In the genomic region with DNA sequence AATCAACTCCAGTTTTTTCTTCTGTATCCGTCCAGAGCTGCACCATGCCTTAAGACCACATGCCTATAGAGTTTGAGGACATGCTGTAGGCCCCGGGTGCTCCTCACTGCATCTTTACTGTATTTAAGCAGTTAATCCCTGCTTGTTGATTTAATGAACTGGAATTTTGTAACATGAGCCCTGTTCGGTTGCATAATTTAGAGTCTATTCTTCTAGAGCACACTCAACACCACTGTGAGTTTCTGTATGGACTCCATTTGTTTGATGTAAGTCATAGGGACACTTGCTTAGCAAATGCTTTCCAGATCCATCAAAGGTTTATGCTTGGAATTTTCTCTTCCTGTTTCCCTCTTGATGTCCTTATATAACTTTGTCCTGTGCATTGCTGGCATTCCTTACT, we compare ENCODE assay signal across 17 mouse cellular contexts. TPM values are rescaled to one million over a fixed set of nuclear protein-coding genes. Genes with fewer than 3 reads are reported as not detected.
DNase-seq lines count a peak whose midpoint lies in the region; ATAC-seq and TF ChIP-seq lines count a peak whose summit lies in the region.
"Had no signal": no experiment of that assay in that cellular context is flagged by ENCODE, and none has a peak within 500 bp of the region (broad histone marks: within the 10 kb centered on the region; RNA-seq: fewer than 3 reads in every experiment).

No protein-coding gene starts in this region.

- no peak for ATAC-seq in intestine, embryonic 16.5 days
- ATAC-seq in intestine, embryonic 15.5 days = no peak
- no peak for ATAC-seq in lung, embryonic 16.5 days (ENCODE audit: low read depth)
- ATAC-seq in stomach, embryonic 16.5 days (ENCODE audit: insufficient read depth, low FRiP score) = no peak

- H3K4me3 ChIP-seq in intestine, embryonic 16.5 days (ENCODE audit: low read length) = no peak overlapping the region
- H3K4me3 ChIP-seq in intestine, embryonic 15.5 days (replicated peaks) = no peak overlapping the region
- no peak overlapping the region for H3K4me3 ChIP-seq in lung, embryonic 16.5 days (ENCODE audit: low read length)
- H3K4me3 ChIP-seq in lung, adult 2 months (replicated peaks; ENCODE audit: extremely low read depth, low read depth, low read length) = no peak overlapping the region
- no peak overlapping the region for H3K4me3 ChIP-seq in embryonic fibroblast, embryonic 13.5 days (ENCODE audit: insufficient read depth, low read length)
- H3K4me3 ChIP-seq in stomach, embryonic 16.5 days (replicated peaks; ENCODE audit: low read length) = no peak overlapping the region
- H3K4me3 ChIP-seq: heart, embryonic 13.5 days; limb, embryonic 13.5 days; liver, embryonic 15.5 days had no signal

- peaks cover 15% of the 10 kb centered on the region for H3K4me1 ChIP-seq in intestine, embryonic 16.5 days (ENCODE audit: control insufficient read depth, insufficient read depth, low read length)
- H3K4me1 ChIP-seq in intestine, embryonic 15.5 days (replicated peaks) = peaks cover 4% of the 10 kb centered on the region
- peaks cover 25% of the 10 kb centered on the region for H3K4me1 ChIP-seq in lung, embryonic 16.5 days (replicated peaks; ENCODE audit: control insufficient read depth, insufficient read depth, low read length)
- H3K4me1 ChIP-seq in lung, adult 2 months (ENCODE audit: control insufficient read depth, insufficient read depth, low read length) = peaks cover 16% of the 10 kb centered on the region
- peaks cover 10% of the 10 kb centered on the region for H3K4me1 ChIP-seq in embryonic fibroblast, embryonic 13.5 days (ENCODE audit: control insufficient read depth, insufficient read depth, low read length)
- H3K4me1 ChIP-seq in stomach, embryonic 16.5 days (ENCODE audit: control insufficient read depth, insufficient read depth, low read length) = peaks cover 26% of the 10 kb centered on the region

- TF ChIP-seq POLR2A in lung, adult 2 months (IDR thresholded peaks at IDR 0.05; ENCODE audit: borderline replicate concordance, extremely low read depth, low read depth, low read length) = no peak
- TF ChIP-seq POLR2A in embryonic fibroblast, embryonic 13.5 days (IDR thresholded peaks at IDR 0.05; ENCODE audit: low read depth, low read length) = no peak

- no peak for DNase-seq in lung, adult 2 months
- DNase-seq in spleen, adult 18-20 months = no peak
- no peak for DNase-seq in gastrocnemius, postnatal 14 days
- DNase-seq: cerebellum, postnatal 25 days; gastrocnemius, postnatal 36 days; kidney, postnatal 25 days; layer of hippocampus, adult 9-11 months; right cerebral cortex, adult 18-20 months; thymus, postnatal 25 days had no signal

- H3K9ac ChIP-seq in intestine, embryonic 16.5 days (ENCODE audit: low read depth, low read length) = no peak overlapping the region
- no peak overlapping the region for H3K9ac ChIP-seq in intestine, embryonic 15.5 days
- H3K9ac ChIP-seq in lung, embryonic 16.5 days (ENCODE audit: low read length) = no peak overlapping the region
- no peak overlapping the region for H3K9ac ChIP-seq in stomach, embryonic 16.5 days (ENCODE audit: low read length)
- H3K9ac ChIP-seq: heart, embryonic 13.5 days; limb, embryonic 13.5 days; liver, embryonic 15.5 days had no signal

- no peaks in the 10 kb centered on the region for H3K9me3 ChIP-seq in intestine, embryonic 16.5 days (ENCODE audit: control insufficient read depth, low read length)
- H3K9me3 ChIP-seq in intestine, embryonic 15.5 days = no peaks in the 10 kb centered on the region
- no peaks in the 10 kb centered on the region for H3K9me3 ChIP-seq in lung, embryonic 16.5 days (ENCODE audit: control insufficient read depth, low read length)
- no peaks in the 10 kb centered on the region for H3K9me3 ChIP-seq in stomach, embryonic 16.5 days (replicated peaks; ENCODE audit: control insufficient read depth, low read length)
- H3K9me3 ChIP-seq: heart, embryonic 13.5 days; limb, embryonic 13.5 days; liver, embryonic 15.5 days had no signal

- H3K4me2 ChIP-seq in intestine, embryonic 16.5 days (ENCODE audit: low read depth, low read length) = no peak overlapping the region
- no peak overlapping the region for H3K4me2 ChIP-seq in intestine, embryonic 15.5 days (replicated peaks)
- H3K4me2 ChIP-seq in lung, embryonic 16.5 days (ENCODE audit: low read depth, low read length) = no peak overlapping the region
- no peak overlapping the region for H3K4me2 ChIP-seq in stomach, embryonic 16.5 days (ENCODE audit: low read depth, low read length)
- H3K4me2 ChIP-seq: heart, embryonic 13.5 days; limb, embryonic 13.5 days; liver, embryonic 15.5 days had no signal

- H3K27ac ChIP-seq in intestine, embryonic 16.5 days (ENCODE audit: low read length) = peak overlapping the region; percentile 9; the same call in 1 of the 2 replicates
- no peak overlapping the region for H3K27ac ChIP-seq in intestine, embryonic 15.5 days
- peak overlapping the region; percentile 36 for H3K27ac ChIP-seq in lung, embryonic 16.5 days (ENCODE audit: low read length)
- H3K27ac ChIP-seq in embryonic fibroblast, embryonic 13.5 days (ENCODE audit: insufficient read depth, low read length) = peak overlapping the region; percentile 68
- peak overlapping the region; percentile 47 for H3K27ac ChIP-seq in stomach, embryonic 16.5 days (ENCODE audit: low read length)
- H3K27ac ChIP-seq: heart, embryonic 13.5 days; limb, embryonic 13.5 days; liver, embryonic 15.5 days had no signal

- 50% methylated on average over 3 of the region's 3 CpGs for WGBS in intestine, embryonic 16.5 days
- WGBS in intestine, embryonic 15.5 days = 36% methylated on average over 3 of the region's 3 CpGs
- WGBS in lung, embryonic 16.5 days = 28% methylated on average over 3 of the region's 3 CpGs
- 49% methylated on average over 3 of the region's 3 CpGs for whole genome bisulfite sequencing in lung, adult 2 months
- 27% methylated on average over 3 of the region's 3 CpGs for WGBS in stomach, embryonic 16.5 days

- intact Hi-C loops in gastrocnemius, postnatal 14 days (cut with DNase I; ENCODE audit: low total_unique reads) = no loop called here

- no peaks in the 10 kb centered on the region for H3K36me3 ChIP-seq in intestine, embryonic 16.5 days (ENCODE audit: control insufficient read depth, insufficient read depth, low read length)
- no peaks in the 10 kb centered on the region for H3K36me3 ChIP-seq in intestine, embryonic 15.5 days
- no peaks in the 10 kb centered on the region for H3K36me3 ChIP-seq in lung, embryonic 16.5 days (ENCODE audit: control insufficient read depth, insufficient read depth, low read length)
- H3K36me3 ChIP-seq in stomach, embryonic 16.5 days (ENCODE audit: control insufficient read depth, insufficient read depth, low read length) = no peaks in the 10 kb centered on the region
- H3K36me3 ChIP-seq: heart, embryonic 13.5 days; limb, embryonic 13.5 days; liver, embryonic 15.5 days had no signal

- no peaks in the 10 kb centered on the region for H3K27me3 ChIP-seq in intestine, embryonic 16.5 days (replicated peaks; ENCODE audit: control insufficient read depth, insufficient read depth, low read length)
- H3K27me3 ChIP-seq in intestine, embryonic 15.5 days (replicated peaks) = no peaks in the 10 kb centered on the region
- H3K27me3 ChIP-seq in lung, embryonic 16.5 days (ENCODE audit: control insufficient read depth, insufficient read depth, low read depth, low read length) = no peaks in the 10 kb centered on the region
- H3K27me3 ChIP-seq in stomach, embryonic 16.5 days (ENCODE audit: control insufficient read depth, insufficient read depth, low read length) = no peaks in the 10 kb centered on the region
- H3K27me3 ChIP-seq: heart, embryonic 13.5 days; limb, embryonic 13.5 days had no signal

- TF ChIP-seq CTCF in lung, adult 2 months (IDR thresholded peaks at IDR 0.05; ENCODE audit: insufficient read depth, low read length) = no peak
- TF ChIP-seq CTCF in embryonic fibroblast, embryonic 13.5 days (IDR thresholded peaks at IDR 0.05; ENCODE audit: borderline replicate concordance, insufficient read depth, low read length) = no peak

RNA-seq across cellular contexts. Expression of gene Gnaq, which starts 2.2 kb away (rescaled TPM):
- polyA plus RNA-seq in intestine, embryonic 16.5 days (2015; fragmentation: Nextera tagmentation; extraction: Ambion mirVana) = 26.2 and 26.7 TPM in 2 replicates
- polyA plus RNA-seq in intestine, embryonic 15.5 days (2015; fragmentation: Nextera tagmentation; extraction: Ambion mirVana) = 28.1 and 28.3 TPM in 2 replicates
- polyA plus RNA-seq in lung, embryonic 16.5 days (2015; fragmentation: Nextera tagmentation; extraction: Ambion mirVana) = 32.5 and 32.9 TPM in 2 replicates
- 23.0 and 34.0 TPM in 2 replicates for polyA plus RNA-seq in lung, adult 2 months (2012; rRNA removed)
- 50.5 and 54.4 TPM in 2 replicates for polyA plus RNA-seq in embryonic fibroblast, embryonic 13.5 days (2011; ENCODE audit: insufficient read length, low read depth, missing spikeins)
- polyA plus RNA-seq in stomach, embryonic 16.5 days (2015; fragmentation: Nextera tagmentation; extraction: Ambion mirVana) = 38.8 and 39.4 TPM in 2 replicates
- total RNA-seq in gastrocnemius, postnatal 14 days (2021) = 10 to 100 TPM; 15.8 to 20.3 TPM
